Mouse (Mus musculus) neural tube, embryonic 14.5 days (tissue): ENCODE measurements at regions not wholly inside any gene's neighbourhood (a gene's known extent, or its start where the extent isn't known, plus 50 kb on each side); places are given as distances from the start of the nearest gene placed in this dataset.
A peak's percentile ranks its signal among the peaks of the same experiment; 100 is the strongest.

Experiments
- ATAC-seq: fragments of 200-750 bp; cut with Nextera tagmentation; 2 replicates; pipeline ENCODE4 v1.8.0; 2017; ENCODE audit warnings: low read depth, mild to moderate bottlenecking, moderate TSS enrichment, moderate library complexity
- H3K27ac ChIP-seq: fragments of 300-500 bp; sonication (generic); 2 replicates; pipeline ENCODE4 v1.5.1; 2014; ENCODE audit warnings: low read depth, mild to moderate bottlenecking, control low read depth, low read length, moderate library complexity, mixed read lengths
- H3K27me3 ChIP-seq: fragments of 300-500 bp; sonication (generic); 2 replicates; pipeline ENCODE4 v1.6.1; 2014; ENCODE audit warnings: low read length; ENCODE audit not compliant: control insufficient read depth, insufficient read depth
- H3K36me3 ChIP-seq: fragments of 300-500 bp; sonication (generic); 2 replicates; pipeline ENCODE4 v1.6.1; 2014; ENCODE audit warnings: low read length, mixed read lengths; ENCODE audit not compliant: control insufficient read depth, insufficient read depth
- H3K4me1 ChIP-seq: fragments of 300-500 bp; sonication (generic); 2 replicates; pipeline ENCODE4 v1.6.1; 2014; ENCODE audit warnings: low read length; ENCODE audit not compliant: control insufficient read depth, insufficient read depth
- H3K4me2 ChIP-seq: fragments of 300-500 bp; sonication (generic); 2 replicates; pipeline ENCODE4 v1.6.1; 2014; ENCODE audit warnings: mild to moderate bottlenecking, low read depth, low read length, control low read depth
- H3K4me3 ChIP-seq: fragments of 300-500 bp; sonication (generic); 2 replicates; pipeline ENCODE4 v1.5.1; 2014; ENCODE audit warnings: low read depth, low read length, control low read depth, mixed read lengths
- H3K9ac ChIP-seq: fragments of 300-500 bp; sonication (generic); replicated peaks from 2 replicates; pipeline ENCODE4 v1.6.1; 2014; ENCODE audit warnings: low read depth, mild to moderate bottlenecking, control low read depth, low read length, mixed read lengths
- H3K9me3 ChIP-seq: fragments of 300-500 bp; sonication (generic); 2 replicates; pipeline ENCODE4 v1.6.1; 2016; ENCODE audit warnings: low read length; ENCODE audit not compliant: control insufficient read depth
- WGBS: fragments of 180-500 bp; shearing (Covaris S2); extraction: QIAGEN DNeasy Blood & Tissue Kit; methylation state at CpG from one replicate; pipeline ENCODE4 v1.1.7; 2014; 5-methylcytosine and 5-hydroxymethylcytosine counted together

- no peak overlapping the region for H3K27ac ChIP-seq
- ATAC-seq, result no peak
These were observed 136.1 kb downstream of the Cartpt start for GRCm38 (mm10) chr13:99764764-99765163.

GRCm38 (mm10) chr13:99764097-99764714 lies 136.7 kb downstream of the Cartpt start:
- Histone ChIP-seq H3K4me1 (peaks cover 8% of the 10 kb centered on the region; the same call in 1 of the 2 replicates), H3K9me3 (no peaks in the 10 kb centered on the region), H3K9ac (no peak overlapping the region), H3K4me3 (no peak overlapping the region), H3K36me3 (no peaks in the 10 kb centered on the region), H3K27ac (0 out of 2 replicates have a peak overlapping the region, but pooled peaks have one; percentile 1), H3K4me2 (no peak overlapping the region), H3K27me3 (no peaks in the 10 kb centered on the region)
- ATAC-seq, result peak; percentile 84
- WGBS, result 45% methylated on average over 6 of the region's 6 CpGs

More at GRCm38 (mm10) chr13:99764764-99765163, 136.1 kb downstream of the Cartpt start:
- Histone ChIP-seq H3K9ac (no peak overlapping the region), H3K36me3 (no peaks in the 10 kb centered on the region), H3K9me3 (no peaks in the 10 kb centered on the region), H3K27me3 (no peaks in the 10 kb centered on the region), H3K4me1 (peaks cover 8% of the 10 kb centered on the region; the same call in 1 of the 2 replicates), H3K4me2 (no peak overlapping the region), H3K4me3 (no peak overlapping the region)
- 72% methylated on average over 3 of the region's 3 CpGs for WGBS

DNA sequence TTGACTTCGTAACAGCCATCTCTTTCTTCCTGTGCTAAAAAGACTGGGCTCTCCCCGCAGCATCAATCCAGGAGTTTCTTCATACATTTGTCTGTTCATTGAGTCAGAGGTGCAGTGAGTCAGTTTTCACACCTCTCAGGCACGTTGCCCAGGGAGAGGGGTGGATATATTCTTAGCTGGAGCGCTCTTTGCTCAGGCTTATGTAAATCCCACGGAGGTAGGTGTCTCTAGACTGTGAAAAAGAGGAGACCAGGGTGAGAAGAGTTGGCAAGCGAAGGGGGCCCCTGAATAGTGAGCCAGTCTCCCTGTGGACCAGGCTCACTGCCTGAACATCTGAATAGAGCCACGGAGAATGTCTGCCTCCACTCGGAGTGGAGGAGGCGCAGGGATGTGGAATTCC lies 139.0 kb downstream of the Cartpt start:
- WGBS, result 82% methylated on average over 9 of the region's 9 CpGs
- H3K27ac ChIP-seq, result no peak overlapping the region
- no peak for ATAC-seq

GRCm38 (mm10) chr13:99761423-99761822 lies 139.5 kb downstream of the Cartpt start:
- WGBS, result 81% methylated on average over 4 of the region's 4 CpGs
- no peaks in the 10 kb centered on the region for H3K27me3 ChIP-seq
- no peak overlapping the region for H3K4me3 ChIP-seq
- H3K4me1 ChIP-seq, result peaks cover 8% of the 10 kb centered on the region; the same call in 1 of the 2 replicates
- no peaks in the 10 kb centered on the region for H3K36me3 ChIP-seq
- H3K9me3 ChIP-seq, result no peaks in the 10 kb centered on the region
- H3K9ac ChIP-seq, result no peak overlapping the region
- no peak overlapping the region for H3K4me2 ChIP-seq
- H3K27ac ChIP-seq, result no peak overlapping the region
- no peak for ATAC-seq

More for the DNA sequence above, 139.0 kb downstream of the Cartpt start:
- Histone ChIP-seq H3K4me2 (no peak overlapping the region), H3K36me3 (no peaks in the 10 kb centered on the region), H3K9me3 (no peaks in the 10 kb centered on the region), H3K4me1 (peaks cover 8% of the 10 kb centered on the region; the same call in 1 of the 2 replicates), H3K9ac (no peak overlapping the region), H3K27me3 (no peaks in the 10 kb centered on the region), H3K4me3 (no peak overlapping the region)

DNA sequence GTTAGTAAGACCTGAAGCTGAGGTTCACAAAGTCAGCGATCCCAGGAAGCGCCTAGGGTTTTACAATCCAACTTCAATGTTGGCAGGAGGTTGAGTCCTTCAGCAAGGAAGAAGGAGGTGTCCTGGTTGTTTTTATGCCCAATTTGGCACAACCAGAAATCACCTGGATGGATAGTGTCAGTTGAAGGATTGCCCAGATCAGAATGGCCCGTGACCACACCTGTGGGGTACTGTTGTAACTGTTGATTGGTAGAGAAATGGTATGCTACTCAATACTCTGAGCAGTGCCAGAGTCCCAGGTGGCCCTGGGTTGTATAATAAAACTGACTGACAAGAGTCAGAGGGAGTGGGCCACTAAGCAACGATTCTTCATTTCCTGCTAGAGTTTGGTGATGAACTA lies 140.2 kb downstream of the Cartpt start:
- WGBS, result 74% methylated on average over 4 of the region's 4 CpGs
- Histone ChIP-seq H3K4me1 (peaks cover 8% of the 10 kb centered on the region; the same call in 1 of the 2 replicates), H3K4me2 (no peak overlapping the region), H3K9ac (no peak overlapping the region), H3K27me3 (no peaks in the 10 kb centered on the region), H3K9me3 (no peaks in the 10 kb centered on the region), H3K36me3 (no peaks in the 10 kb centered on the region), H3K4me3 (no peak overlapping the region), H3K27ac (no peak overlapping the region)
- no peak for ATAC-seq

- H3K4me1 ChIP-seq, result peaks cover 8% of the 10 kb centered on the region; the same call in 1 of the 2 replicates
- no peaks in the 10 kb centered on the region for H3K36me3 ChIP-seq
- no peak overlapping the region for H3K27ac ChIP-seq
- no peak overlapping the region for H3K9ac ChIP-seq
- no peak overlapping the region for H3K4me3 ChIP-seq
- WGBS, result 31% methylated on average over 10 of the region's 10 CpGs
- H3K9me3 ChIP-seq, result no peaks in the 10 kb centered on the region
- H3K27me3 ChIP-seq, result no peaks in the 10 kb centered on the region
- H3K4me2 ChIP-seq, result no peak overlapping the region
- ATAC-seq, result peak; percentile 89; the same call in 1 of the 2 replicates
These were observed 141.4 kb downstream of the Cartpt start for GRCm38 (mm10) chr13:99759256-99760044.

GRCm38 (mm10) chr13:99754701-99755100 lies 146.2 kb downstream of the Cartpt start:
- Histone ChIP-seq H3K4me2 (no peak overlapping the region), H3K4me1 (no peaks in the 10 kb centered on the region), H3K36me3 (no peaks in the 10 kb centered on the region), H3K27ac (no peak overlapping the region), H3K27me3 (no peaks in the 10 kb centered on the region), H3K4me3 (no peak overlapping the region), H3K9me3 (no peaks in the 10 kb centered on the region), H3K9ac (no peak overlapping the region)
- no peak for ATAC-seq
- 81% methylated on average over 5 of the region's 5 CpGs for WGBS

DNA sequence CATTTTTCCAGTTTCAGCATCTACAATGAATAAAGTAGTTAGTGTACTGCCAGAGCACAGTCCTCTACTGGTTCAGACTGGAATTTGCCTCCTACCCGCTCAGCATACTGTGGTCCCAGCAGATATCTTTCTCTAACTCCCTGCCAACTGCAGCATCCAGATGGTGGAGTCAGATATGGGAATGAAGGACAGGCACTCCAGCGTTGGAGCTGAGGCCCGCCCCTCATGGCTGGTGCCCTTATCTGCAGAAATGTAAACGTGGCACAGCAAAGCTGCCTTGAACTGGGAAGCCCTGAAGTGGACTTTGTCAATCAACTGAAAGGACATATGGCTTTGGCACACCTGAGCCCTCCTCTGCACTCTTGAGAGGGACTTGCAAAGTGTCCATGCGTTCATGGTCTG lies 146.6 kb downstream of the Cartpt start:
- ATAC-seq, result 0 out of 2 replicates have a peak, but pooled peaks have one; percentile 44
- no peaks in the 10 kb centered on the region for H3K9me3 ChIP-seq

DNA sequence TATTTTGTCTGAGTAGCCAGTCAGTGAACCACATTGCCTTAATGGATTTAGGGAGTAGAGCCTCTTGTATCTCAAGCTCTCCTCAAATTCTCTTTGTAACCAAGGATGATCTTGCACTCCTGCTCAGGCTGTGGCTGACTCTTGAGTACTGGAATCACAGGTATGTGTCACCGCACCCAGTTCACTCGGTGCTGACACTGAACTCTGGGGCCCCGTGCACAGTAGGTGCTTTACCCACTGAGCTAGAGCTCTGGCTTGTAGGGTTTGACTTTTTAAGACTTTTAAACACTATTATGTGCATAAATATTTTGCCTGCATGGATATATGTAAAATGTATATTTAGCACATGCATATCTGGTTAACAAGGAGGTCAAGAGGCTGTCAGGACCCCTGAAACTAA lies 147.4 kb downstream of the Cartpt start:
- WGBS, result 92% methylated on average over 3 of the region's 3 CpGs
- no peaks in the 10 kb centered on the region for H3K4me1 ChIP-seq
- H3K36me3 ChIP-seq, result no peaks in the 10 kb centered on the region
- H3K27ac ChIP-seq, result no peak overlapping the region
- H3K9me3 ChIP-seq, result no peaks in the 10 kb centered on the region
- H3K4me2 ChIP-seq, result no peak overlapping the region
- no peak overlapping the region for H3K9ac ChIP-seq
- H3K27me3 ChIP-seq, result no peaks in the 10 kb centered on the region
- no peak for ATAC-seq
- no peak overlapping the region for H3K4me3 ChIP-seq

More for the DNA sequence above, 146.6 kb downstream of the Cartpt start:
- H3K9ac ChIP-seq, result no peak overlapping the region
- H3K4me1 ChIP-seq, result no peaks in the 10 kb centered on the region
- H3K4me2 ChIP-seq, result no peak overlapping the region
- no peak overlapping the region for H3K4me3 ChIP-seq
- WGBS, result 68% methylated on average over 5 of the region's 5 CpGs
- no peaks in the 10 kb centered on the region for H3K36me3 ChIP-seq
- H3K27ac ChIP-seq, result no peak overlapping the region
- H3K27me3 ChIP-seq, result no peaks in the 10 kb centered on the region
